Mouse (Mus musculus): ENCODE data around the gene Kcnn1.

GRCm38 (mm10) chr8:70896316-70897020 lies 33.4 kb upstream of the Kcnn1 start:
- TF ChIP-seq CTCF (IDR thresholded peaks at IDR 0.05; ENCODE audit: extremely low read depth, insufficient read length, insufficient replicate concordance, low read depth, low read length), result no peak
- no peak for TF ChIP-seq POLR2A (IDR thresholded peaks at IDR 0.05; ENCODE audit: low read depth, low read length)

All from small intestine, adult 2 months (tissue).